In genomic region chr9:90407573-90407972, GRCm38 (mm10) we compare ENCODE assay signal across 24 mouse cellular contexts.
"Had no signal": no experiment of that assay in that cellular context is flagged by ENCODE, and none has a peak within 500 bp of the region (broad histone marks: within the 10 kb centered on the region; RNA-seq: fewer than 3 reads in every experiment).

No protein-coding gene starts in this region.

- DNase-seq: gastrocnemius, postnatal 14 days; heart, adult 18-20 months; heart, postnatal 14 days; heart, postnatal 36 days; kidney, adult 11 months; kidney, adult 2 months; kidney, adult 9 months; kidney, postnatal 14 days; kidney, postnatal 36 days; layer of hippocampus, adult 9-11 months; layer of hippocampus, postnatal 36 days; left cerebral cortex, postnatal 4 days; liver, embryonic 13.5 days had no signal

- H3K4me1 ChIP-seq: heart, embryonic 10.5 days; heart, embryonic 13.5 days; heart, embryonic 15.5 days; hindbrain, embryonic 13.5 days; hindbrain, embryonic 15.5 days; kidney, embryonic 15.5 days; limb, embryonic 13.5 days; limb, embryonic 15.5 days; liver, embryonic 13.5 days had no signal

- ATAC-seq: hindbrain, postnatal 0 days; intestine, embryonic 16.5 days had no signal

- H3K36me3 ChIP-seq: heart, embryonic 10.5 days; heart, embryonic 13.5 days; heart, embryonic 15.5 days; hindbrain, embryonic 13.5 days; hindbrain, embryonic 15.5 days; kidney, embryonic 15.5 days; limb, embryonic 13.5 days; limb, embryonic 15.5 days; liver, embryonic 13.5 days had no signal

- H3K9me3 ChIP-seq: heart, embryonic 10.5 days; heart, embryonic 13.5 days; heart, embryonic 15.5 days; hindbrain, embryonic 13.5 days; hindbrain, embryonic 15.5 days; kidney, embryonic 15.5 days; limb, embryonic 13.5 days; limb, embryonic 15.5 days; liver, embryonic 13.5 days had no signal

- H3K4me2 ChIP-seq: heart, embryonic 13.5 days; heart, embryonic 15.5 days; hindbrain, embryonic 13.5 days; hindbrain, embryonic 15.5 days; kidney, embryonic 15.5 days; limb, embryonic 13.5 days; limb, embryonic 15.5 days; liver, embryonic 13.5 days had no signal

- H3K27ac ChIP-seq: heart, embryonic 10.5 days; heart, embryonic 13.5 days; heart, embryonic 15.5 days; hindbrain, embryonic 13.5 days; hindbrain, embryonic 15.5 days; hindbrain, postnatal 0 days; kidney, embryonic 15.5 days; kidney, postnatal 0 days; limb, embryonic 13.5 days; limb, embryonic 15.5 days; liver, embryonic 13.5 days had no signal

- H3K27me3 ChIP-seq: heart, embryonic 13.5 days; heart, embryonic 15.5 days; hindbrain, embryonic 13.5 days; hindbrain, embryonic 15.5 days; kidney, embryonic 15.5 days; limb, embryonic 13.5 days; limb, embryonic 15.5 days; liver, embryonic 13.5 days had no signal

- H3K4me3 ChIP-seq: heart, embryonic 10.5 days; heart, embryonic 13.5 days; heart, embryonic 15.5 days; hindbrain, embryonic 13.5 days; hindbrain, embryonic 15.5 days; kidney, embryonic 15.5 days; limb, embryonic 13.5 days; limb, embryonic 15.5 days; liver, embryonic 13.5 days had no signal

- H3K9ac ChIP-seq: heart, embryonic 13.5 days; heart, embryonic 15.5 days; hindbrain, embryonic 13.5 days; hindbrain, embryonic 15.5 days; kidney, embryonic 15.5 days; limb, embryonic 13.5 days; limb, embryonic 15.5 days; liver, embryonic 13.5 days had no signal
